Mouse (Mus musculus): Measurements from ENCODE around the gene Pygm. TPM values are rescaled to one million over a fixed set of nuclear protein-coding genes. Genes with fewer than 3 reads are reported as not detected.

Gene Pygm
- polyA plus RNA-seq, 1 experiment = 1.2 TPM

DNA sequence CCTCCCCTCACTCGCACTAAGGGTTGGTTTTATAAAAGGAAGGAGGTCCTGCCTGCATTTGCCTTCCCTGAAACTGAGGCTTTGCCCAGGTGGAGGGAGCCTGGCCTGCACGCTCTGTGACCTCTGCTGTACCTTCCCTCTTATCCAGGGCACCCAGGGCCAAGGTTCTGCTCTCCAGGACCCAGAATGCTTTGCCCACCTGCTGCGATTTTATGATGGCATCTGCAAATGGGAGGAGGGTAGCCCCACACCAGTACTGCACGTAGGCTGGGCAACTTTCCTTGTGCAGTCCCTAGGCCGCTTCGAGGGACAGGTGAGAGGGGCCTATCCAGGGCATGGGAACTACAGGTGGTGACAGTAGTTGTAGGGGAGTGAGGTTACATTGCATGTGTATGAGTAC lies 45.0 kb upstream of the Pygm start:
- Histone ChIP-seq H3K79me2 (ENCODE audit: control insufficient read depth, insufficient read depth) (peaks cover 28% of the 10 kb centered on the region), H3ac (ENCODE audit: control insufficient read depth, insufficient read length, low read depth) (no peak overlapping the region), H3K36me3 (ENCODE audit: control insufficient read depth, insufficient read depth) (peaks cover 36% of the 10 kb centered on the region), H3K79me3 (ENCODE audit: low read depth) (peaks cover 13% of the 10 kb centered on the region), H3K4me3 (ENCODE audit: insufficient read depth, poor library complexity, severe bottlenecking) (no peak overlapping the region), H3K27me3 (ENCODE audit: control insufficient read depth, insufficient read depth, insufficient read length) (no peaks in the 10 kb centered on the region)
- no peak for TF ChIP-seq MYOG (IDR thresholded peaks at IDR 0.05; ENCODE audit: control insufficient read depth, extremely low read depth, insufficient read length)
- TF ChIP-seq MAX (IDR thresholded peaks at IDR 0.05) = no peak
- TF ChIP-seq CTCF (IDR thresholded peaks at IDR 0.05; ENCODE audit: control insufficient read depth, insufficient read depth, insufficient read length) = no peak
- no peak for TF ChIP-seq FOSL1 (IDR thresholded peaks at IDR 0.05; ENCODE audit: insufficient read depth, low read length, poor library complexity, severe bottlenecking)
- no peak for TF ChIP-seq CEBPB (IDR thresholded peaks at IDR 0.05; ENCODE audit: low read depth)
- TF ChIP-seq USF1 (IDR thresholded peaks at IDR 0.05; ENCODE audit: low read depth) = no peak
- TF ChIP-seq MYOD1 (IDR thresholded peaks at IDR 0.05; ENCODE audit: control insufficient read depth, insufficient read length, low read depth) = no peak

- H3ac ChIP-seq (ENCODE audit: control insufficient read depth, insufficient read length, low read depth) = no peak overlapping the region
- peaks cover 36% of the 10 kb centered on the region for H3K36me3 ChIP-seq (ENCODE audit: control insufficient read depth, insufficient read depth)
- H3K79me2 ChIP-seq (ENCODE audit: control insufficient read depth, insufficient read depth) = peaks cover 26% of the 10 kb centered on the region
- TF ChIP-seq MAX (IDR thresholded peaks at IDR 0.05) (no peak), MYOG (IDR thresholded peaks at IDR 0.05; ENCODE audit: control insufficient read depth, extremely low read depth, insufficient read length) (no peak), CEBPB (IDR thresholded peaks at IDR 0.05; ENCODE audit: low read depth) (no peak), CTCF (IDR thresholded peaks at IDR 0.05; ENCODE audit: control insufficient read depth, insufficient read depth, insufficient read length) (no peak), FOSL1 (IDR thresholded peaks at IDR 0.05; ENCODE audit: insufficient read depth, low read length, poor library complexity, severe bottlenecking) (no peak), USF1 (IDR thresholded peaks at IDR 0.05; ENCODE audit: low read depth) (no peak), MYOD1 (IDR thresholded peaks at IDR 0.05; ENCODE audit: control insufficient read depth, insufficient read length, low read depth) (no peak)
- H3K27me3 ChIP-seq (ENCODE audit: control insufficient read depth, insufficient read depth, insufficient read length) = no peaks in the 10 kb centered on the region
- peaks cover 13% of the 10 kb centered on the region for H3K79me3 ChIP-seq (ENCODE audit: low read depth)
- H3K4me3 ChIP-seq (ENCODE audit: insufficient read depth, poor library complexity, severe bottlenecking) = no peak overlapping the region
Observed at GRCm38 (mm10) chr19:6339890-6340504, 44.2 kb upstream of the Pygm start.

DNA sequence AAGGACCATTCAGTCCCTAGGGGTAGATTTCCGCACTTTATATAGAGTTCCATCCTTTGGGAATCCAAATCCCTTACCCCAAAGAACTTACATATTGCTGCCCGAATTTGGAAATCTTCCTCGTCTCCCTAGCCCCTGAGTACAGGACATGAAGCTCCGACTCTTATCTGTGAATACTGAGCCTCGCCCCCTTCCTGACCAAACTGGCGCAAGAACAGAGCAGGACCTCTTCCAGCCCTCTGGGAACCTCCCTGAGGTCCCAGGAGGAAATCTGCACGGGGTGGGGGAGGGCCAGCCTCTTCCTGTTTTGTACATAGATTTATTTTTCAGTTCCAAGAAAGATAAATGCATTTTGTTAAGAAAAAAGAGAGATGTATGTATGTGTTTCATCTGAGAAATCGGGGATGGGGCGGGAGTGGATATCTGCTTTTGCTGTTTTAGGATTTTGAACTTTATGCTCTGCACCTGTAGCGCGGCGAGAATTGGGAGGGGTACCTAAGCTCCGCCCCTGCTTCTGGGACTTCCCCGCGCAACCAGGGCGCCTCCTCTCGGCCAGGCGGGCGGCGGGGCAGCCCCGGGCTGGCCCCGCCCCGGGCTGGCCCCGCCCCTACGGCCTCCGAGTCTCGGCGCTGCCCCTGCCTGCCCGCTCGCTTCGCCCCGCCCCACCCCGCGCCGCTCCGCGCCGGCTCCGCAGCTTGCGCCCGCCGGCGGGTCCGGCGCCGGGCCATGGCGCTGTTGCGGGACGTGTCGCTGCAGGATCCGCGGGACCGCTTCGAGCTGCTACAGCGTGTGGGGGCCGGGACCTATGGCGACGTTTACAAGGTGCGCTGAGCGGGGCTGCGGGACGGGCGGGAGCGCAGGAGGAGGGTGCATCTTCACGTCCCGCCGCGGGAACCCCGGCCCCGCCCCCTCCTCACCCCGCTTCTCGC lies 43.4 kb upstream of the Pygm start, which contains the start of gene Map4k2:
Gene Map4k2, plus strand, starts transcription at position 612 of the 929 bp plus-strand sequence.
- H3K79me2 ChIP-seq (ENCODE audit: control insufficient read depth, insufficient read depth) = peaks cover 18% of the 10 kb centered on the region
- peak within 1 kb of the TSS; percentile 75 for H3ac ChIP-seq (ENCODE audit: control insufficient read depth, insufficient read length, low read depth)
- peaks cover 8% of the 10 kb centered on the region for H3K79me3 ChIP-seq (ENCODE audit: low read depth)
- H3K36me3 ChIP-seq (ENCODE audit: control insufficient read depth, insufficient read depth) = peaks cover 36% of the 10 kb centered on the region
- peak within 1 kb of the TSS; percentile 34 for H3K4me3 ChIP-seq (ENCODE audit: insufficient read depth, poor library complexity, severe bottlenecking)
- TF ChIP-seq CTCF (IDR thresholded peaks at IDR 0.05; ENCODE audit: control insufficient read depth, insufficient read depth, insufficient read length) = peak; percentile 25
- TF ChIP-seq MYOD1 (IDR thresholded peaks at IDR 0.05; ENCODE audit: control insufficient read depth, insufficient read length, low read depth) = no peak
- no peaks in the 10 kb centered on the region for H3K27me3 ChIP-seq (ENCODE audit: control insufficient read depth, insufficient read depth, insufficient read length)

- Histone ChIP-seq H3K4me3 (ENCODE audit: insufficient read depth, poor library complexity, severe bottlenecking) (peak overlapping the region; percentile 34), H3K79me2 (ENCODE audit: control insufficient read depth, insufficient read depth) (peaks cover 10% of the 10 kb centered on the region), H3K36me3 (ENCODE audit: control insufficient read depth, insufficient read depth) (peaks cover 36% of the 10 kb centered on the region), H3ac (ENCODE audit: control insufficient read depth, insufficient read length, low read depth) (peak overlapping the region; percentile 75), H3K27me3 (ENCODE audit: control insufficient read depth, insufficient read depth, insufficient read length) (no peaks in the 10 kb centered on the region), H3K79me3 (ENCODE audit: low read depth) (peaks cover under 1% of the 10 kb centered on the region)
- TF ChIP-seq CEBPB (IDR thresholded peaks at IDR 0.05; ENCODE audit: low read depth) (no peak), USF1 (IDR thresholded peaks at IDR 0.05; ENCODE audit: low read depth) (no peak), FOSL1 (IDR thresholded peaks at IDR 0.05; ENCODE audit: insufficient read depth, low read length, poor library complexity, severe bottlenecking) (no peak), MYOG (IDR thresholded peaks at IDR 0.05; ENCODE audit: control insufficient read depth, extremely low read depth, insufficient read length) (no peak), CTCF (IDR thresholded peaks at IDR 0.05; ENCODE audit: control insufficient read depth, insufficient read depth, insufficient read length) (no peak), MYOD1 (IDR thresholded peaks at IDR 0.05; ENCODE audit: control insufficient read depth, insufficient read length, low read depth) (no peak), MAX (IDR thresholded peaks at IDR 0.05) (no peak)
Observed at GRCm38 (mm10) chr19:6341453-6342077, 42.6 kb upstream of the Pygm start.

- H3K79me2 ChIP-seq (ENCODE audit: control insufficient read depth, insufficient read depth) = peaks cover 2% of the 10 kb centered on the region
- peaks cover 29% of the 10 kb centered on the region for H3K36me3 ChIP-seq (ENCODE audit: control insufficient read depth, insufficient read depth)
- no peaks in the 10 kb centered on the region for H3K27me3 ChIP-seq (ENCODE audit: control insufficient read depth, insufficient read depth, insufficient read length)
- no peak overlapping the region for H3ac ChIP-seq (ENCODE audit: control insufficient read depth, insufficient read length, low read depth)
- TF ChIP-seq MYOD1 (IDR thresholded peaks at IDR 0.05; ENCODE audit: control insufficient read depth, insufficient read length, low read depth) (no peak), USF1 (IDR thresholded peaks at IDR 0.05; ENCODE audit: low read depth) (no peak), MYOG (IDR thresholded peaks at IDR 0.05; ENCODE audit: control insufficient read depth, extremely low read depth, insufficient read length) (no peak), CTCF (IDR thresholded peaks at IDR 0.05; ENCODE audit: control insufficient read depth, insufficient read depth, insufficient read length) (no peak), CEBPB (IDR thresholded peaks at IDR 0.05; ENCODE audit: low read depth) (no peak), FOSL1 (IDR thresholded peaks at IDR 0.05; ENCODE audit: insufficient read depth, low read length, poor library complexity, severe bottlenecking) (no peak), MAX (IDR thresholded peaks at IDR 0.05) (no peak)
- H3K4me3 ChIP-seq (ENCODE audit: insufficient read depth, poor library complexity, severe bottlenecking) = no peak overlapping the region
- H3K79me3 ChIP-seq (ENCODE audit: low read depth) = no peaks in the 10 kb centered on the region
Observed at GRCm38 (mm10) chr19:6342276-6342933, 41.8 kb upstream of the Pygm start.

Measured in C2C12 (cell line).